Mouse (Mus musculus) ES-Bruce4 (cell line): ENCODE results near the gene Ppp2r5e.

Experiments used
- CTCF ChIP-seq: IDR thresholded peaks from one replicate; pipeline ENCODE4 v1.8.1; 2011; ENCODE audit warnings: low read depth, low read length
- EP300 ChIP-seq: IDR thresholded peaks from 2 replicates; pipeline ENCODE4 v1.6.1; 2011; ENCODE audit warnings: low read depth, low read length; ENCODE audit not compliant: insufficient read depth
- POLR2A ChIP-seq: IDR thresholded peaks from one replicate; pipeline ENCODE4 v1.8.1; 2011; ENCODE audit warnings: low read length; ENCODE audit not compliant: insufficient read depth

GRCm38 (mm10) chr12:75560681-75561387 is 35.2 kb downstream of the Ppp2r5e start:
- TF ChIP-seq POLR2A = no peak
- no peak for TF ChIP-seq CTCF
- TF ChIP-seq EP300 = no peak
